Mouse (Mus musculus) brain, embryonic 14.5 days (tissue): Measurements from ENCODE around the gene Ppp2r5c.

ENCODE experiments used
- CTCF ChIP-seq: fragments of 200-500 bp; IDR thresholded peaks from 2 replicates; pipeline ENCODE4 v1.5.1; 2012; ENCODE audit warnings: inconsistent platforms, mild to moderate bottlenecking, moderate library complexity, borderline replicate concordance; ENCODE audit not compliant: insufficient read depth, insufficient read length; ENCODE audit errors: extremely low read depth
- POLR2A ChIP-seq: fragments of 200-500 bp; IDR thresholded peaks from 2 replicates; pipeline ENCODE4 v1.6.1; 2012; ENCODE audit warnings: mild to moderate bottlenecking, inconsistent platforms, borderline replicate concordance; ENCODE audit not compliant: poor library complexity, insufficient read depth, insufficient read length, severe bottlenecking; ENCODE audit errors: extremely low read depth

DNA sequence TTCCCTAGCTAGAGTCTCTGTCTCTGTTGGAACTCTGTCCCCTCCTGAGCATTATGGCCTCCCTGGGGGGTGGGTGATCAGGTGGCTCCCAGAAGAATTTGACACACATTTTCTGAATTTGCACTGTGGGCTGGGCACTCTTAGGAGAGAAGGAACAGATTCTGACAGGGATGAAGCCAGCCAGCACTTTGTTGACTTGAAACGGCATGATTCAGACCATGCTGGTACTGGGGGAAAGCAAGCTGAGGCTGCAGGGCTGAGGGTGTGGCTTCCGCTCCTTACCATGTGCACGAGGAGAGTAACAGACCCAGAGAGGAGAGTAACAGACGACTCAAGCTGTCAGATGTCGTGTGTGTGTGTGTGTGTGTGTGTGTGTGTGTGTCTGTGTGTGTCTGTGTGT, 76.6 kb downstream of the Ppp2r5c start:
- TF ChIP-seq CTCF (no peak), POLR2A (no peak)
